Mouse (Mus musculus) midbrain, embryonic 11.5 days (tissue): ENCODE results near the gene Idua. TPM values are rescaled to one million over a fixed set of nuclear protein-coding genes. Genes with fewer than 3 reads are reported as not detected.
A peak's percentile ranks its signal among the peaks of the same experiment; 100 is the strongest.

Experiments used
- ATAC-seq: fragments of 200-750 bp; cut with Nextera tagmentation; 2 replicates; pipeline ENCODE4 v1.8.0; 2017; ENCODE audit warnings: moderate TSS enrichment, moderate library complexity; ENCODE audit not compliant: low FRiP score
- DNase-seq: peaks from one replicate; pipeline ENCODE4 v3.0.0; 2015; ENCODE audit warnings: low spot score; ENCODE audit errors: missing footprints
- H3K27ac ChIP-seq: fragments of 300-500 bp; sonication (generic); 2 replicates; pipeline ENCODE4 v1.5.1; 2014; ENCODE audit warnings: low read depth, low read length
- H3K27me3 ChIP-seq: fragments of 300-500 bp; sonication (generic); 2 replicates; pipeline ENCODE4 v1.6.1; 2014; ENCODE audit warnings: mild to moderate bottlenecking, low read length, moderate library complexity, mixed read lengths; ENCODE audit not compliant: control insufficient read depth, insufficient read depth
- H3K36me3 ChIP-seq: fragments of 300-500 bp; sonication (generic); 2 replicates; pipeline ENCODE4 v1.6.1; 2014; ENCODE audit warnings: mild to moderate bottlenecking, low read length, moderate library complexity, mixed read lengths; ENCODE audit not compliant: control insufficient read depth, insufficient read depth
- H3K4me1 ChIP-seq: fragments of 300-500 bp; sonication (generic); 2 replicates; pipeline ENCODE4 v1.6.1; 2014; ENCODE audit warnings: low read length; ENCODE audit not compliant: control insufficient read depth, insufficient read depth
- H3K4me2 ChIP-seq: fragments of 300-500 bp; sonication (generic); 2 replicates; pipeline ENCODE4 v1.6.1; 2014; ENCODE audit warnings: mild to moderate bottlenecking, moderate library complexity
- H3K4me3 ChIP-seq: fragments of 300-500 bp; sonication (generic); 2 replicates; pipeline ENCODE4 v1.5.1; 2014; ENCODE audit warnings: low read depth, low read length
- H3K9ac ChIP-seq: fragments of 300-500 bp; sonication (generic); 2 replicates; pipeline ENCODE4 v1.6.1; 2014; ENCODE audit warnings: low read length
- H3K9me3 ChIP-seq: fragments of 300-500 bp; sonication (generic); 2 replicates; pipeline ENCODE4 v1.6.1; 2016; ENCODE audit warnings: low read length; ENCODE audit not compliant: control insufficient read depth
- WGBS: fragments of 180-500 bp; shearing (Covaris S2); extraction: QIAGEN DNeasy Blood & Tissue Kit; methylation state at CpG from one replicate; pipeline ENCODE4 v1.1.7; 2014; 5-methylcytosine and 5-hydroxymethylcytosine counted together
- polyA plus RNA-seq: library from polyadenylated mRNA; unstranded; fragments of >200 nt; fragmentation: Nextera tagmentation; extraction: Ambion mirVana; gene quantifications from 2 replicates; pipeline ENCODE4 v1.2.1, GENCODE M21; 2014

Idua gene
- polyA plus RNA-seq, 1 experiment from 2014 or later, result 9.2 TPM

DNA sequence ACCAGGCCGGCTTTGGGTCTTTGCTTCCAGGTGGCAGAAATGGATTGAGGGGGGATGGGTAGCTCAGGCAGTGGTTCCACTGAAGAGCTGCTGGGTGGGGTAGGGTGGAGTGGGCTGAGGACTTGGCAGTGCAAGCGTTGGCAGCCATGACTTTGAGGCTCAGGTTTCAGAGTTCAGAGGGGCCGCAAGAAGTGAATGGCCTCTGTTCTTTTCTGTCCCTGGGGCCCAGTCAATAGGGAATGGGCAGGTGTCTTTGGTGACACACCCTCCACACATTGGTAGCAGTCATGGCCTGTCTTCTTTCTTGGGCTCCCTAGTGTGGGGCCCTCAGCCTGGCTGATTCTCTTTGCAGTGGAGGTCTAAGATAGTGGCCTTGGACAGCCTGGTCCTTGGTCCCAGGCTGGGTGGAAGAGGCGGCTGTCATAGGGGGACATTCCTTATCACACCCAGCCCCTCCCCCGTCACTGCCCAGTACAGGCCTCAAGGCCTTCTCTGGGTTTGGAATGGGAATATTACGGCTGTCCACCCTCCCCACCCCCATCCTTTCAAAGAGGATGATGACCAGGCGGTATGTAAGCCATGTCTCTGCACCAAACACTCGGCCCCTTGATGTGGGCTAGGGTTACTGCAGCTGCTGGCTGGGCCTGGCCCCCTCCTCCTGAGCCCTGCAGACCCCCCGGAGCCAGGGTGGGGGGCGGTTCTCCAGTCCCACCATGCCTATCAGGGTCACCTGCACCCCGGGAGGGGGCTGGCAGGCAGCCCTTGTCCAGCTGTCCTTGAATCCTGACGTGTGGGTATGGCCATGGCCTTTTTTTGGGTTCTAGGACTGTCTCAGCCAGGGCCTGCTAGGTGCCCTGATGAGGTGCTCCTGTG, 43.9 kb downstream of the Idua start:
- Histone ChIP-seq H3K36me3 (peaks cover 5% of the 10 kb centered on the region), H3K4me2 (no peak overlapping the region), H3K27me3 (no peaks in the 10 kb centered on the region), H3K9me3 (no peaks in the 10 kb centered on the region), H3K9ac (no peak overlapping the region), H3K4me1 (no peaks in the 10 kb centered on the region), H3K27ac (no peak overlapping the region), H3K4me3 (no peak overlapping the region)
- ATAC-seq, result 0 out of 2 replicates have a peak, but pooled peaks have one; percentile 2
- WGBS, result 85% methylated on average over 12 of the region's 12 CpGs
- DNase-seq, result no peak

DNA sequence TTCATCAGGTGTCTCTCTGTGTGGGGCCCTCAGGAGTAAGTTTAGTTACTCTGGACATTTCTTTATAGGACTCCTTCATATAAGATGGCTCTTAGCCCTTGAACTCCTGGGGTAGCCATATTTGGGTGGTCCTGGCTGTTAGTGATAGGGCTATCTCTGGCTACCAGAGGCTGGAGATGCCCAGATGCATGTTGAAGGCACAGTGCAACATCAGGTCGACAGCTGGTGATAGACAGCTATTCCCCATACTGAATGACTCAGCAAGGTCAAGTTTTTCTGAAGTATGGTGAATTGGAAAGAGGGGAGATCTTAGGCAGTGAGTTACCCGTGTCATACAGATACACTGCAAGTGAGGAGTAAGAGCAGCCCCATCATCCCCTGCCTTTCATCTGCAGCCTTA, 47.6 kb downstream of the Idua start:
- H3K36me3 ChIP-seq, result peaks cover 5% of the 10 kb centered on the region
- ATAC-seq, result no peak
- no peaks in the 10 kb centered on the region for H3K27me3 ChIP-seq
- 82% methylated on average over 2 of the region's 2 CpGs for whole genome bisulfite sequencing
- H3K4me2 ChIP-seq, result no peak overlapping the region
- no peaks in the 10 kb centered on the region for H3K9me3 ChIP-seq
- H3K9ac ChIP-seq, result no peak overlapping the region
- H3K4me3 ChIP-seq, result no peak overlapping the region
- H3K4me1 ChIP-seq, result no peaks in the 10 kb centered on the region
- no peak for DNase-seq
- H3K27ac ChIP-seq, result no peak overlapping the region

GRCm38 (mm10) chr5:108708419-108708818, 48.3 kb downstream of the Idua start:
- H3K4me2 ChIP-seq, result no peak overlapping the region
- DNase-seq, result no peak
- ATAC-seq, result no peak
- no peaks in the 10 kb centered on the region for H3K9me3 ChIP-seq
- no peaks in the 10 kb centered on the region for H3K27me3 ChIP-seq
- WGBS, result 93% methylated on average over 1 of the region's 1 CpGs
- peaks cover 5% of the 10 kb centered on the region for H3K36me3 ChIP-seq
- H3K27ac ChIP-seq, result no peak overlapping the region
- H3K4me1 ChIP-seq, result no peaks in the 10 kb centered on the region
- H3K9ac ChIP-seq, result no peak overlapping the region
- H3K4me3 ChIP-seq, result no peak overlapping the region

- H3K4me2 ChIP-seq, result no peak overlapping the region
- DNase-seq (no peak), ATAC-seq (0 out of 2 replicates have a peak, but pooled peaks have one; percentile 8)
- peaks cover 5% of the 10 kb centered on the region for H3K36me3 ChIP-seq
- no peak overlapping the region for H3K9ac ChIP-seq
- no peak overlapping the region for H3K27ac ChIP-seq
- no peaks in the 10 kb centered on the region for H3K4me1 ChIP-seq
- no peak overlapping the region for H3K4me3 ChIP-seq
- 54% methylated on average over 6 of the region's 6 CpGs for WGBS
- no peaks in the 10 kb centered on the region for H3K27me3 ChIP-seq
- H3K9me3 ChIP-seq, result no peaks in the 10 kb centered on the region
Observed at GRCm38 (mm10) chr5:108708981-108709731, 49.0 kb downstream of the Idua start.

DNA sequence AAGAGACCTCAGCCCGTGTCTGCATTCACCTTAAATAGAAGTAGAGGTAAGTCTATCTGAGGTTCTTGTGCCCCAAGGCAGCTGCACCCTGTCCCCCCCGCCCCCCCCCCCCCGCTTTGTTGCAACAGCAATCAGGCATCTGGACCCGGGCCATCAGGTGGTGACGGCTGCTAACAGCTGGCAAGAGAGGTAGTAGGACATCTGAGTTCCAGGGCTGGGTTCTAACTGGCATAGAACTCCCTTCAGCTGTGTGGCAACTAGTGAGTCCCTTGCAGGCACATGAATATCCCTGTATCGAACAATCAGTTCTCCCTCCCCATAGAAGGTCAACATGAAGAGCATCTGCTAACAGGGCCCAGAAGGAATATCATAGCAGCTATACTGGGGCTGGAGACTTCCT, 51.8 kb downstream of the Idua start:
- Histone ChIP-seq H3K27me3 (no peaks in the 10 kb centered on the region), H3K4me1 (no peaks in the 10 kb centered on the region), H3K4me2 (no peak overlapping the region), H3K9ac (no peak overlapping the region), H3K4me3 (no peak overlapping the region), H3K36me3 (no peaks in the 10 kb centered on the region), H3K27ac (no peak overlapping the region), H3K9me3 (no peaks in the 10 kb centered on the region)
- ATAC-seq (no peak), DNase-seq (no peak)
- WGBS, result 81% methylated on average over 6 of the region's 6 CpGs

- H3K4me3 ChIP-seq, result no peak overlapping the region
- no peak for DNase-seq
- no peak overlapping the region for H3K4me2 ChIP-seq
- H3K9ac ChIP-seq, result no peak overlapping the region
- no peaks in the 10 kb centered on the region for H3K9me3 ChIP-seq
- H3K27ac ChIP-seq, result no peak overlapping the region
- 88% methylated on average over 2 of the region's 2 CpGs for WGBS
- no peak for ATAC-seq
- peaks cover 4% of the 10 kb centered on the region; the same call in 1 of the 2 replicates for H3K4me1 ChIP-seq
- H3K36me3 ChIP-seq, result no peaks in the 10 kb centered on the region
- no peaks in the 10 kb centered on the region for H3K27me3 ChIP-seq
Observed at GRCm38 (mm10) chr5:108713096-108713495, 53.0 kb downstream of the Idua start.

GRCm38 (mm10) chr5:108713691-108714090, 53.6 kb downstream of the Idua start:
- H3K27me3 ChIP-seq, result no peaks in the 10 kb centered on the region
- no peak for DNase-seq

GRCm38 (mm10) chr5:108714149-108714548, 54.0 kb downstream of the Idua start:
- H3K4me2 ChIP-seq, result no peak overlapping the region
- no peak overlapping the region for H3K9ac ChIP-seq
- H3K4me1 ChIP-seq, result peaks cover 4% of the 10 kb centered on the region; the same call in 1 of the 2 replicates
- H3K27ac ChIP-seq, result no peak overlapping the region
- no peaks in the 10 kb centered on the region for H3K27me3 ChIP-seq
- no peaks in the 10 kb centered on the region for H3K36me3 ChIP-seq
- 70% methylated on average over 6 of the region's 6 CpGs for WGBS
- no peaks in the 10 kb centered on the region for H3K9me3 ChIP-seq
- ATAC-seq, result no peak
- DNase-seq, result no peak
- no peak overlapping the region for H3K4me3 ChIP-seq

More at GRCm38 (mm10) chr5:108713691-108714090, 53.6 kb downstream of the Idua start:
- ATAC-seq, result no peak
- H3K36me3 ChIP-seq, result no peaks in the 10 kb centered on the region
- no peak overlapping the region for H3K27ac ChIP-seq
- H3K4me2 ChIP-seq, result no peak overlapping the region
- H3K4me3 ChIP-seq, result no peak overlapping the region
- peaks cover 4% of the 10 kb centered on the region; the same call in 1 of the 2 replicates for H3K4me1 ChIP-seq
- H3K9me3 ChIP-seq, result no peaks in the 10 kb centered on the region
- no peak overlapping the region for H3K9ac ChIP-seq

DNA sequence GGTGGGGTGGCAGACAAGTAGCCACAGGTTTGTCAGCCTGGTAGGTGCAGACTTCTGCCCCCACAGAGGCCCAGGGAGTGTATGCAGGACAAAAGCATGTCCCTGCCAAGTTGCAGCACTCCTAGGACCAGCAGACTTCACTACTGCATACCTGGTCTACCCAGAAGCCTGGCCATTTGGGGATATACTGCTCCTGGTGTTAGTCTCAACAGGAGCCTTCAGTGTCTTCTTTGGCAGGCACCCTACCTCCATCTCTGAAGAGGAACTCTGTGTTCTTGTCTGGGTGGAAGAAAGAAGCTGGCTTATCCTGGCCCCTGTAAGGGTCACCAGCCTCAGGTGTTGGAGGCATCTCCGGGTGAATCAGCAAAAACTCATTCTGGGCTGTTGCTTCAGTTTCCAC, 55.8 kb downstream of the Idua start:
- no peak for DNase-seq
- peaks cover 4% of the 10 kb centered on the region; the same call in 1 of the 2 replicates for H3K4me1 ChIP-seq

More for the DNA sequence above, 55.8 kb downstream of the Idua start:
- no peaks in the 10 kb centered on the region for H3K36me3 ChIP-seq
- 95% methylated on average over 1 of the region's 1 CpGs for WGBS
- no peaks in the 10 kb centered on the region for H3K27me3 ChIP-seq
- ATAC-seq, result no peak
- no peak overlapping the region for H3K9ac ChIP-seq
- H3K27ac ChIP-seq, result no peak overlapping the region
- H3K4me2 ChIP-seq, result no peak overlapping the region
- H3K4me3 ChIP-seq, result no peak overlapping the region
- H3K9me3 ChIP-seq, result no peaks in the 10 kb centered on the region
